Mouse (Mus musculus): Measurements from ENCODE around the gene Fbxl7. TPM values are rescaled to one million over a fixed set of nuclear protein-coding genes. Genes with fewer than 3 reads are reported as not detected.

Gene Fbxl7
- polyA plus RNA-seq, 2 experiments: 0.56 to 0.57 TPM

DNA sequence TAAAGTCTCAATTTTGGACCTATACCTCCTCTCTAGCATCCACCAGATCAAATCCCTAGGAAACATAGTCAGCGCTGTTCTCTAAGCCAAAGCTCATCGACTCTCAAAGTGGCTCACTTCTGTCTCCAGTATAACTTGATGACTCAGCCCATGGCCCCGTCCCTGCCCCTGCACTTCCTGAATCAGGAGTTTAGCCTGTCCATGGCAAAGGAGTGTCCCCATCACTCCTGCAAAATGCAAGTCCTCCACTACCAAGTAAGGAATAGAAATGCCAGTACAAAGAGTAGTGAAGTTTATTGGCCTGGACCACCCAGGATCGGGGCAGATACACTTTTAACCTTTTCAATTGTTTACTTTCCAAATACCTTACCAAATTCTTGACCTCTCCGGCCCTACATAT lies 91.3 kb downstream of the Fbxl7 start:
- Histone ChIP-seq H3K9me3 (ENCODE audit: control insufficient read depth, low read length) (no peaks in the 10 kb centered on the region), H3K9ac (replicated peaks) (no peak overlapping the region), H3K27me3 (ENCODE audit: control insufficient read depth, insufficient read depth, low read length) (no peaks in the 10 kb centered on the region), H3K4me2 (ENCODE audit: low read depth) (no peak overlapping the region), H3K4me3 (ENCODE audit: insufficient read depth in 1 of 2, low read depth in 2 of 2, low read length in 2 of 2) (no peak overlapping the region), H3K27ac (no peak overlapping the region), H3K36me3 (replicated peaks; ENCODE audit: control insufficient read depth, insufficient read depth, low read depth) (no peaks in the 10 kb centered on the region), H3K4me1 (replicated peaks; ENCODE audit: control insufficient read depth in 2 of 2, insufficient read depth in 2 of 2, low read length in 1 of 2) (no peaks in the 10 kb centered on the region)
- TF ChIP-seq CTCF (IDR thresholded peaks at IDR 0.05; ENCODE audit: low read depth) (no peak), EP300 (IDR thresholded peaks at IDR 0.05; ENCODE audit: low read depth) (no peak)
- WGBS (ENCODE audit: insufficient replicate concordance): 38% methylated on average over 5 of the region's 5 CpGs
- no peak for ATAC-seq (ENCODE audit: insufficient read depth)
- DNase-seq (ENCODE audit: low read depth in 3 of 3, low spot score in 3 of 3): no peak

DNA sequence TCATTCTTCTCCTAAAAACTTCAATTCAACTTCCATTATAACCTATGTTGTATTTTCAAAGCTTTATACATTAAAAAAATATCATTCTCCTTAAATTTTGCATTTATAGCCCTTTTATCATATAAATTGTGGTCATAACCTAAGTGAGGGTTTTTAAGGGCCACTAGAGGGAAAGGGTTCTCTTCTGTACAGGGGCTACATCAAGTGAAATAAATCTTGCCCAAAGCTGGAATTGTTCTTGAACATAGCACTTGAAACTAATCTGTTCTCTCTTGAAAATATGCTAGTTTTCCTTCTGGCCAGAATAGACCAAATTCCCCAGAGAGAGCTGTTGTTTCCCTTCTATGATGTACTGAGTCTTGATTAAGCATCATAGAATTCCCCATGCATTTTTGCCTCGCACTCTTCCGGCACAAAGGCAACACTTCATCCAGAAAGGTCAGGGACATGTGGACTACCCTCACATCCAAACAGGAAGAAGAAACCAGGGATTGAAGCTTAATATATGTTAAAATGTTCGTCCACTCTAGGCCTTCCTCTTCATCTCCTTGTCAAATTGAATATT lies 95.8 kb downstream of the Fbxl7 start:
- TF ChIP-seq CTCF (IDR thresholded peaks at IDR 0.05; ENCODE audit: low read depth) (no peak), EP300 (IDR thresholded peaks at IDR 0.05; ENCODE audit: low read depth) (no peak)
- no peak overlapping the region for H3K27ac ChIP-seq
- no peak overlapping the region for H3K9ac ChIP-seq (replicated peaks)
- no peaks in the 10 kb centered on the region for H3K36me3 ChIP-seq (replicated peaks; ENCODE audit: control insufficient read depth, insufficient read depth, low read depth)
- no peaks in the 10 kb centered on the region for H3K4me1 ChIP-seq (replicated peaks; ENCODE audit: control insufficient read depth in 2 of 2, insufficient read depth in 2 of 2, low read length in 1 of 2)
- H3K27me3 ChIP-seq (ENCODE audit: control insufficient read depth, insufficient read depth, low read length): no peaks in the 10 kb centered on the region
- no peak overlapping the region for H3K4me2 ChIP-seq (ENCODE audit: low read depth)
- H3K9me3 ChIP-seq (ENCODE audit: control insufficient read depth, low read length): no peaks in the 10 kb centered on the region
- no peak overlapping the region for H3K4me3 ChIP-seq (ENCODE audit: insufficient read depth in 1 of 2, low read depth in 2 of 2, low read length in 2 of 2)
- DNase-seq (ENCODE audit: low read depth in 3 of 3, low spot score in 3 of 3): no peak
- 42% methylated on average over 3 of the region's 3 CpGs for WGBS (ENCODE audit: insufficient replicate concordance)
- ATAC-seq (ENCODE audit: insufficient read depth): no peak

DNA sequence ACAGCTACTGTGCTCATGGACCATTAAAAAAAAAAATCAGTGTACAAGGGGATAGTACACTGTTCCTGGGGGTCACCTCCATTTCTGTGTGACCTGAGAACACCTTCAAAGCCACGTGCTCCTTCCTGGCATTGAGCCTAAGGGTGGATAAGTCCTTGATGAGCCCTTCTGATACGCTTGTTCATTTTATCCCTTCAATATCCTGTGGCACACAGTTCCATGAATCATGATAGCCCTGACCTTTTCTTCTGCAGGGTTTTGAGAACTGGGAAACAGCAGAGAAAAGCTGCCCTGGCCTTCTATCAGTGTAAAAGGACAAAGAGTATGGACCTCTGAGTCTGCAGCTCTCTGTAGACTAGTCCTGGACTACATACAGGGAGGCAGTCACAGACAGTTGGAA lies 99.4 kb downstream of the Fbxl7 start:
- Histone ChIP-seq H3K9ac (replicated peaks) (no peak overlapping the region), H3K27ac (no peak overlapping the region), H3K4me1 (replicated peaks; ENCODE audit: control insufficient read depth in 2 of 2, insufficient read depth in 2 of 2, low read length in 1 of 2) (no peaks in the 10 kb centered on the region), H3K4me2 (ENCODE audit: low read depth) (no peak overlapping the region), H3K27me3 (ENCODE audit: control insufficient read depth, insufficient read depth, low read length) (no peaks in the 10 kb centered on the region), H3K9me3 (ENCODE audit: control insufficient read depth, low read length) (no peaks in the 10 kb centered on the region), H3K36me3 (replicated peaks; ENCODE audit: control insufficient read depth, insufficient read depth, low read depth) (no peaks in the 10 kb centered on the region), H3K4me3 (ENCODE audit: insufficient read depth in 1 of 2, low read depth in 2 of 2, low read length in 2 of 2) (no peak overlapping the region)
- 49% methylated on average over 2 of the region's 2 CpGs for WGBS (ENCODE audit: insufficient replicate concordance)
- TF ChIP-seq EP300 (IDR thresholded peaks at IDR 0.05; ENCODE audit: low read depth): no peak
- no peak for TF ChIP-seq CTCF (IDR thresholded peaks at IDR 0.05; ENCODE audit: low read depth)
- ATAC-seq (ENCODE audit: insufficient read depth) (no peak), DNase-seq (ENCODE audit: low read depth in 3 of 3, low spot score in 3 of 3) (no peak)

DNA sequence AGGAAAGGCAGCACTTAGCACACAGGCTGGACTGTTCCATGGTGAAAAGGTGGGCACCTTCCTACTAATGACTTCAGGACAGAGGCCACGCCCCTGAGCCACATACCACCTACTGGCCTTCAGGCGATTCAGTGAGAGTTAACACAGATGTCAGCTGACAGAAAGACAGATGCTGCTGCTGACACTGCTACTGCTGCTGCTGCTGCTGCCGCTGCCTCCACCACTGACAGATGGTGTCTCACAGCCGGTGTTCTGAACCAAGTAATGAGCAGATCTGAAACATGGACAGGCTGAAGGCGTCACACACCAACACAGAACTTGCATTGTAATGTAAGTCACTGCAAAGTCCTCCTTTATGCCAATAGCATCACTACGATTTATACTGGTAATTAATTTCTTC lies 99.9 kb downstream of the Fbxl7 start:
- TF ChIP-seq CTCF (IDR thresholded peaks at IDR 0.05; ENCODE audit: low read depth) (no peak), EP300 (IDR thresholded peaks at IDR 0.05; ENCODE audit: low read depth) (no peak)
- WGBS (ENCODE audit: insufficient replicate concordance): 57% methylated on average over 6 of the region's 6 CpGs
- ATAC-seq (ENCODE audit: insufficient read depth): no peak

DNA sequence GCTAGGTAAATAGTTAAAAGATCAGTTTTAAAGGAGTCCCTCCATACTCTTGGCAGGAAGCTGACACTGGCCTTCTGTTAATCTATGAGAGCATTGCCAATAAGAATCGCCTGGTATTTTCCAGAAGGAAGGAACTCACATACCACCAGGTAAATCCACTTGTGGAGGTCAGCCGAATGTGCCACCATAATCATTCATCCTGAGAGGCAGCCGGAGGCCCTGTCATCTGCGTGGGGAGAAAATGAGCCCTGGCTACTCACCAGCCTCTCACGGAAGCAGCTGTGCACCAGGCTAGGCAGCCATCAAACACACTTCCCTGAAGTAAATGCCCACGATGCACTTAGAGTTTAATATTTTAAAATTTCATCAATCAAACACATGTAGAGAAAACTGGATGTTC lies 108.2 kb downstream of the Fbxl7 start:
- no peaks in the 10 kb centered on the region for H3K4me1 ChIP-seq (replicated peaks; ENCODE audit: control insufficient read depth in 2 of 2, insufficient read depth in 2 of 2, low read length in 1 of 2)
- H3K4me3 ChIP-seq (ENCODE audit: insufficient read depth in 1 of 2, low read depth in 2 of 2, low read length in 2 of 2): no peak overlapping the region
- no peaks in the 10 kb centered on the region for H3K36me3 ChIP-seq (replicated peaks; ENCODE audit: control insufficient read depth, insufficient read depth, low read depth)
- no peak for TF ChIP-seq CTCF (IDR thresholded peaks at IDR 0.05; ENCODE audit: low read depth)
- no peak for TF ChIP-seq EP300 (IDR thresholded peaks at IDR 0.05; ENCODE audit: low read depth)
- no peak overlapping the region for H3K4me2 ChIP-seq (ENCODE audit: low read depth)
- H3K27ac ChIP-seq: no peak overlapping the region
- no peak overlapping the region for H3K9ac ChIP-seq (replicated peaks)
- DNase-seq (ENCODE audit: low read depth in 3 of 3, low spot score in 3 of 3) (no peak), ATAC-seq (ENCODE audit: insufficient read depth) (no peak)
- H3K9me3 ChIP-seq (ENCODE audit: control insufficient read depth, low read length): no peaks in the 10 kb centered on the region
- H3K27me3 ChIP-seq (ENCODE audit: control insufficient read depth, insufficient read depth, low read length): no peaks in the 10 kb centered on the region
- WGBS (ENCODE audit: insufficient replicate concordance): 64% methylated on average over 6 of the region's 6 CpGs

More for the DNA sequence above, 99.9 kb downstream of the Fbxl7 start:
- Histone ChIP-seq H3K27me3 (ENCODE audit: control insufficient read depth, insufficient read depth, low read length) (no peaks in the 10 kb centered on the region), H3K36me3 (replicated peaks; ENCODE audit: control insufficient read depth, insufficient read depth, low read depth) (no peaks in the 10 kb centered on the region), H3K9me3 (ENCODE audit: control insufficient read depth, low read length) (no peaks in the 10 kb centered on the region), H3K27ac (no peak overlapping the region), H3K9ac (replicated peaks) (no peak overlapping the region), H3K4me3 (ENCODE audit: insufficient read depth in 1 of 2, low read depth in 2 of 2, low read length in 2 of 2) (no peak overlapping the region), H3K4me2 (ENCODE audit: low read depth) (no peak overlapping the region), H3K4me1 (replicated peaks; ENCODE audit: control insufficient read depth in 2 of 2, insufficient read depth in 2 of 2, low read length in 1 of 2) (no peaks in the 10 kb centered on the region)
- DNase-seq (ENCODE audit: low read depth in 3 of 3, low spot score in 3 of 3): no peak

Data from liver, embryonic 14.5 days (tissue).